Mouse (Mus musculus) cortical plate, adult 2 months (tissue): ENCODE measurements at regions not wholly inside any gene's neighbourhood (a gene's known extent, or its start where the extent isn't known, plus 50 kb on each side); places are given as distances from the start of the nearest gene placed in this dataset.

Experiments
- CTCF ChIP-seq: fragments of 200-500 bp; IDR thresholded peaks from 2 replicates; pipeline ENCODE4 v1.5.1; 2011; ENCODE audit warnings: mild to moderate bottlenecking, control low read depth, low read length; ENCODE audit not compliant: insufficient read depth; ENCODE audit errors: extremely low read depth
- POLR2A ChIP-seq: fragments of 200-500 bp; IDR thresholded peaks from 2 replicates; pipeline ENCODE4 v1.6.1; 2011; ENCODE audit warnings: mild to moderate bottlenecking, low read length, control low read depth; ENCODE audit not compliant: insufficient read depth; ENCODE audit errors: extremely low read depth

GRCm38 (mm10) chr13:72894982-72895381 lies 266.4 kb downstream of the Irx2 start:
- TF ChIP-seq CTCF (no peak), POLR2A (no peak)
